In the genomic region with DNA sequence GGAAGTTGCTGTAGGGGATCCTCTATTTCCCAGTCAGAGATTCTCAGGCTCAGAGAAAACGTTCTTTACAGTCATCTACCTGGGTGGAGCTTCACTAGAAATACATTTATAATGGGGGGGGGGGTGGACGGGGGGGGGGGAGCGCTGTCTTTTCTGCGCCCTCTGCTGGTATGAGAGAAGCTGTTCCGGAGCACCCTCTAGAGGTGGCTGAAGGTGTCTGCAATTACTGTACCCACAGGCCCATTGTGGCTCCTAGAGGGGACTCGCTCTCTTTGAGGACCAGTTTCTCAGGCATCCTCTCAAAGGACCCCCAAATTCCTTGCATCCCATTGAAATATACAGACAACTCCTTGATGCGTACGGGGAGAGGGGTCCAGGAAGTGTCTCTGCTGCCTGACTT, we compare ENCODE assay signal across 8 mouse cellular contexts. TPM values are rescaled to one million over a fixed set of nuclear protein-coding genes. Genes with fewer than 3 reads are reported as not detected.
DNase-seq lines count a peak whose midpoint lies in the region; ATAC-seq and TF ChIP-seq lines count a peak whose summit lies in the region.

No protein-coding gene starts in this region.

- H3K36me3 ChIP-seq in C2C12 (ENCODE audit: control insufficient read depth, insufficient read depth): no peaks in the 10 kb centered on the region

- H3ac ChIP-seq in C2C12 (ENCODE audit: control insufficient read depth, insufficient read length, low read depth): no peak overlapping the region

- ATAC-seq in common myeloid progenitor, adult 5-6 weeks (replicated peaks; ENCODE audit: low read depth, poor library complexity, severe bottlenecking): peak; percentile 78

- DNase-seq in kidney, adult 18-20 months: peak; percentile 48
- no peak for DNase-seq in kidney, adult 11 months
- peak; percentile 63 for DNase-seq in NIH3T3 (ENCODE audit: low read depth)
- DNase-seq in layer of hippocampus, postnatal 10 days (ENCODE audit: low spot score in 2 of 2): peak; percentile 66 to 72
- peak; percentile 67 for DNase-seq in retina, postnatal 1 day
- no peak for DNase-seq in c-Kit-positive CD71-positive TER-119-positive erythroid progenitor cells, embryonic 14.5 days (ENCODE audit: low spot score)

- TF ChIP-seq CTCF in C2C12 (IDR thresholded peaks at IDR 0.05; ENCODE audit: control insufficient read depth, insufficient read depth, insufficient read length): peak; percentile 81

- peaks cover 28% of the 10 kb centered on the region for H3K27me3 ChIP-seq in C2C12 (ENCODE audit: control insufficient read depth, insufficient read depth, insufficient read length)

- no peaks in the 10 kb centered on the region for H3K79me2 ChIP-seq in C2C12 (ENCODE audit: control insufficient read depth, insufficient read depth)

- H3K4me3 ChIP-seq in C2C12 (ENCODE audit: insufficient read depth, poor library complexity, severe bottlenecking): no peak overlapping the region

- no peaks in the 10 kb centered on the region for H3K79me3 ChIP-seq in C2C12 (ENCODE audit: low read depth)

TF ChIP-seq in C2C12, 6 proteins besides CTCF, POLR2A, EP300 and RAD21:
- TF ChIP-seq MYOG (IDR thresholded peaks at IDR 0.05; ENCODE audit: control insufficient read depth, extremely low read depth, insufficient read length): no peak
- no peak for TF ChIP-seq MAX (IDR thresholded peaks at IDR 0.05)
- TF ChIP-seq MYOD1 (IDR thresholded peaks at IDR 0.05; ENCODE audit: control insufficient read depth, insufficient read length, low read depth): no peak
- no peak for TF ChIP-seq USF1 (IDR thresholded peaks at IDR 0.05; ENCODE audit: low read depth)
- TF ChIP-seq FOSL1 (IDR thresholded peaks at IDR 0.05; ENCODE audit: insufficient read depth, low read length, poor library complexity, severe bottlenecking): no peak
- no peak for TF ChIP-seq CEBPB (IDR thresholded peaks at IDR 0.05; ENCODE audit: low read depth)

RNA-seq across cellular contexts. Expression of gene Myh3, which starts 23.6 kb away (rescaled TPM):
- 0.56 TPM for polyA plus RNA-seq in C2C12 (2012; fragmentation: generic; extraction: Trizol)
- total RNA-seq in common myeloid progenitor, adult 5-6 weeks (2017): not detected in 2 replicates
- total RNA-seq in layer of hippocampus, postnatal 10 days (2021): 1 to 10 TPM; 1.1 to 1.5 TPM

RNA-seq across cellular contexts. Expression of gene Sco1, which starts 49.2 kb away (rescaled TPM):
- polyA plus RNA-seq in C2C12 (2012; fragmentation: generic; extraction: Trizol): 8.3 TPM
- 24.5 and 25.7 TPM in 2 replicates for total RNA-seq in common myeloid progenitor, adult 5-6 weeks (2017)
- 10 to 100 TPM in 1 of 2 experiments, 1 to 10 TPM in 1; 9.4 to 10.9 TPM for total RNA-seq in layer of hippocampus, postnatal 10 days (2021)

RNA-seq across cellular contexts. Expression of gene Adprm, which starts 49.3 kb away (rescaled TPM):
- polyA plus RNA-seq in C2C12 (2012; fragmentation: generic; extraction: Trizol): 12.4 TPM
- 13.6 and 15.1 TPM in 2 replicates for total RNA-seq in common myeloid progenitor, adult 5-6 weeks (2017)
- 10 to 100 TPM; 20.7 to 24.1 TPM for total RNA-seq in layer of hippocampus, postnatal 10 days (2021)

Comparison
In these comparisons a context has a peak if more than half of its experiments do, and no peak if none do; other contexts are left out.
1. DNase-seq: peak in kidney, adult 18-20 months (single experiment), NIH3T3 (single experiment), layer of hippocampus, postnatal 10 days (2 of 2) and retina, postnatal 1 day (single experiment); none in kidney, adult 11 months (single experiment) and c-Kit-positive CD71-positive TER-119-positive erythroid progenitor cells, embryonic 14.5 days (single experiment).